Mouse (Mus musculus) Patski (cell line): ENCODE results near the gene Hfe2. TPM values are rescaled to one million over a fixed set of nuclear protein-coding genes. Genes with fewer than 3 reads are reported as not detected.

Experiments
- ATAC-seq: fragments of 100-300 bp; one replicate; pipeline ENCODE4 v1.8.0; 2021
- CTCF ChIA-PET: fragments of 350-600 bp; sonication (Branson Sonifier 250); formaldehyde crosslinking; loops from one replicate; lab custom pipeline; 2022; ENCODE audit warnings: inconsistent platforms; lab: Charles Lee
- POLR2A ChIA-PET: fragments of 350-600 bp; sonication (Branson Sonifier 250); formaldehyde crosslinking; loops from one replicate; lab custom pipeline; 2022; ENCODE audit warnings: antibody characterized with exemption, inconsistent platforms; lab: Charles Lee
- DNase-seq: peaks from one replicate; pipeline ENCODE4 v3.0.0-alpha.2; 2011; ENCODE audit warnings: low read depth, low spot score
- H3K27me3 ChIP-seq: fragments of 371-371 bp; one replicate; pipeline ENCODE4 v1.5.1; 2021
- CTCF ChIP-seq: fragments of 100-300 bp; IDR thresholded peaks from one replicate; pipeline ENCODE4 v1.5.1; 2021
- in situ Hi-C: fragments of 300-500 bp; cut with MboI; formaldehyde crosslinking; loops from 3 replicates; pipeline ENCODE4 v1.11.1; 2018; ENCODE audit warnings: low pct_unique_long_range_greater_than_20kb, mixed read lengths
- polyA plus RNA-seq: library from polyadenylated mRNA; unstranded; gene quantifications from one replicate; pipeline ENCODE4 v1.2.3, GENCODE M21; 2021

The Hfe2 gene
- polyA plus RNA-seq, 1 experiment from 2014 or later: not detected

DNA sequence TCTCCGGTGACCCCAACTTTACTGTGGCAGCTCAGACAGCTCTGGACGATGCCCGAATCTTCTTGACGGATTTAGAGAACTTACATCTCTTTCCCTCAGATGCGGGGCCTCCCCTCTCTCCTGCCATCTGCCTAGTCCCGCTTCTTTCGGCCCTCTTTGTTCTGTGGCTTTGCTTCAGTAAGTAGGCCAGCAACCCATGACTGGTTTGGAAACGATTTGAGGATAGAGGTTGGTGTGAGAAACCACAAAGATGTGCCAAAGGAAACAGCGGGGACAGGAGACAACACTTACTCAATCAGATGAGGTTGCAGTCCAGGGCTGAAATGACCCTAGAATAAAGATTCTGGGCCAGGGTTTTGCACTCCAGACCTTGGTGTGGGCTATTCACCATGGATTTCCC, 3.5 kb downstream of the Hfe2 start:
- ATAC-seq (no peak), DNase-seq (no peak)
- no peaks in the 10 kb centered on the region for H3K27me3 ChIP-seq
- ChIA-PET CTCF (interaction anchor here (0.7 to 3.9 kb wide), 3 partner anchors 13 to 108 kb away, joined by 3 to 13 read pairs (median 5); no protein-coding TSS in a partner anchor), POLR2A (no interaction called here)
- TF ChIP-seq CTCF: no peak
- in situ Hi-C loops: no loop called here

DNA sequence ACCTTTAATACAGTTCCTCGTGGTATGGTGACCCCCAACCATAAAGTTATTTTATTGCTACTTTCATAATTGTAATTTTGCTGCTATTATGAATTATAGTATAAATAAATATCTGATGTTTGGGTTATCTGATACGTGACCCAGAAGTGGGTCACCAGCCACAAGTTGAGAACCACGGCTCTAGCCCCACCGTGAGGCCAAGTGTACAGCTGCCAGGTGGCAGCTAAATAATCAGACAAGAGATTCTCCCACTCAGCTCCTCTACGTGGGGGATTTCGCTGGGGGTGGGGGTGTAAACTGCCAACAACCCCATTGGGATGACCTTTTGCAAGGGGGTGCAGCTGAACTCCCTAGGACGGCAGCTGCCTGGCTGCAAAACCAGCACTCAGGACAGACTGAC, 7.1 kb downstream of the Hfe2 start:
- ChIA-PET POLR2A (interaction anchor here (1.8 kb wide), 1 partner anchor 25 kb away, joined by 3 read pairs; no protein-coding TSS in a partner anchor), CTCF (interaction anchor here (0.8 to 2.6 kb wide), 7 partner anchors 9 to 112 kb away, joined by 3 to 9 read pairs (median 3); no protein-coding TSS in a partner anchor)
- no peak for TF ChIP-seq CTCF
- in situ Hi-C loops: no loop called here
- DNase-seq: no peak
- peaks cover 3% of the 10 kb centered on the region for H3K27me3 ChIP-seq
- ATAC-seq: no peak

DNA sequence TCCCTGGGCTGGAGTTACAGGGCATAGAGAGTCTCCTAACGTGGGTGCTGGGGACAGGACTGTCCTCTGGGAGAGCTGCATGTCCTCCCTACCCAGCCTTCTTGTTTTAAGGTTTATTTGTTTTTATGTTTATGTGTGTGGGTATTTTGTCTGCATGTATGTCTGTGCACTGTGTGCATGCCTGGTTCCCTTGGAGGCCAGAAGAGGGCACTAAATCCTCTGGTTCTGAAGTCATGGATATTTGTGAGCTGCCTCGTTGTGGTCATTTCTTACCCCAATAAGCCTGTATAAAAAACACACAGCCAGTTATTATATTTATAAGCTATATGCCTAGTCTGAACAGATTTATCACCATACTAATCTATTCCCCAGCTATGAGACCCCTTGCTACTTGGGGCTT, 9.3 kb downstream of the Hfe2 start:
- no peak for TF ChIP-seq CTCF
- POLR2A ChIA-PET: interaction anchor here (0.8 to 1.1 kb wide), 2 partner anchors 10 to 43 kb away, joined by 3 read pairs; partner anchors contain the start of gene Gm16253
- no peak for ATAC-seq
- no peak for DNase-seq
- CTCF ChIA-PET: interaction anchor here (1.6 to 1.7 kb wide), 3 partner anchors 10 to 27 kb away, joined by 5 to 6 read pairs (median 6); partner anchors contain the start of gene Hfe2
- in situ Hi-C loops: no loop called here
- H3K27me3 ChIP-seq: peaks cover 3% of the 10 kb centered on the region

DNA sequence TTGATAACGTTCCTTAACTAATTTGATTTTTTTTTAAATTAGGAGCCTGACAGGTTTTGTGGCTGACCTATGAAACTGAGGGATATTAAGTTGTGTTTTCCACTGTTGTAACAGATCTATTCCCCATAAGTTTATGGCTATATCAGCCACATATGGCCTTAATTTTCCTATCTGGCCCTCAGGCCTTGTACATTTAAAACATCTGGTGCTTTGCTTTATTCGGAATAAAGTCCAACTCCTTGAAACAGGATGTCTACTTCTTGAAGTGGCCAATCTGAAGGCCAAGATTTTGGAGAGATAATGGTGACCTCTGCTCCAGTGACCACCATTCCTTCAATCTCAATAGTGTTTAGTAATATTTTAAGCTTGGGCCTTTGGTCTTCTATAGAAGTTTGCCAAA, 14.3 kb downstream of the Hfe2 start:
- TF ChIP-seq CTCF: no peak
- DNase-seq (no peak), ATAC-seq (no peak)
- CTCF ChIA-PET: interaction anchor here (20.5 kb wide), 1 partner anchor 39 kb away, joined by 312 read pairs; the partner anchor contains the start of gene Gm16253
- in situ Hi-C loops: no loop called here
- POLR2A ChIA-PET: interaction anchor here (0.5 kb wide), 1 partner anchor 37 kb away, joined by 6 read pairs; no protein-coding TSS in a partner anchor
- H3K27me3 ChIP-seq: peaks cover 3% of the 10 kb centered on the region

DNA sequence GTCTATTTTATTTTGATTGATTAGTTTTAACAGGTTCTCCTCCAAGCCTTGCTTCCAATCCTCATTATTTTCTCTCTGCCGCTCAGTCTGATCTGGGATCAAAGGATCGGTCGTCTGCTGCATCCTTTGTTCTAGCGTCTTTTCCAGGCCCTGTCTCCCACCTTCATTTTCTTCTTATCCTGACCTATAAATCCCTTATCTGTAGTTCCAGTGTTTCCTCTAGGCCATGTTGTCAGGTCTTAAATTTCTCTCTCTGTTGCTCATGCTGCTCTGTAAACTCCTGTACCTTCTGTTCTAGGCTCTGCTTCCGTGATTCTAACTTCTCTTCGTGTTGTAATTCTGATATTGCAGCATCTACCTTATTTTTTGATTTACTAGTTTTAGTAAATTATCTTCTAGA, 15.8 kb downstream of the Hfe2 start:
- DNase-seq (no peak), ATAC-seq (no peak)
- in situ Hi-C loops: loop anchor here (5.0 kb wide), 3 partner anchors 42 to 167 kb away; partner anchors contain the start of gene Nudt17
- ChIA-PET POLR2A (no interaction called here), CTCF (interaction anchor here (0.9 to 20.5 kb wide), 9 partner anchors 8 to 155 kb away, joined by 4 to 312 read pairs (median 8); partner anchors contain the start of gene Gm16253)
- peaks cover 3% of the 10 kb centered on the region for H3K27me3 ChIP-seq
- TF ChIP-seq CTCF: no peak

DNA sequence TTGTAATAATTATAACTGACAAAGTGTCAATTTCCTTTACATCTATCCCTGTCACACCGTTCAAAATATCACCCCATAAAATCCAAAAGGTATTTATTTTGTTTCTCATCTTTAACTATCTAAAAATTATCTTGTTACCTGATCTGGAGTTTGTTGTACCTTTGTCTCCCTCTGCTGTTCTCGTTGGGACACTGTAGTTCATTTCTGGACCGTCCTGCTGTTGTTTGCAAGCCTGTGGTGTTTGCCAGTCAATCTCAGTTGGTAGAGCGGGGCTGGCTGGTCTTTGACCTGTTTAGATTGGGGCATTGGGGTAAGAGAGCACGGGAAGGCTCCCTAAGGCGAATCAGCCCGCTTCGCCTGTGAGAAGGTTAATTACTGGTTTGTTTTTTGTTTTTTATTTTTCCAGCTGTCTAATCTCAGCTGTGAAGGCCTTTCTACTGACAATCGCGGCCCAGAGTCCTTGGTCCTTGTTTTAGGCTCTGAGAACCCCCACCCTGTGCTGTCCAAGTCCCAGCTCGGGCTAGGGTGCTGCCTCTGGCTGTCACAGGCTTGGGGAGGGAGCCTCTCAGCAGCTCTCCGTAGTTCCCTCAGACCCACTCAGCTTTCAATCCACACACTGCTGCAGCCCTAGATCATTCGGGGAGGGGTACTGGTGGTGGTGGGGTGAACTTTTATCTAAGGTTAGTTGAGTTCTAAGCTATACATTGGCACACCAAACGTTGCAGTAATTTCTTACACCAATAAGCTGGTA, 16.5 kb downstream of the Hfe2 start:
- no peak for ATAC-seq
- TF ChIP-seq CTCF: peak; percentile 84
- ChIA-PET POLR2A (no interaction called here), CTCF (interaction anchor here (0.9 to 20.5 kb wide), 20 partner anchors 9 to 255 kb away, joined by 3 to 312 read pairs (median 5); partner anchors contain the start of genes Gm16253, Nudt17 and Polr3gl)
- in situ Hi-C loops: loop anchor here (5.0 kb wide), 3 partner anchors 41 to 166 kb away; partner anchors contain the start of gene Nudt17
- DNase-seq: no peak
- H3K27me3 ChIP-seq: peaks cover under 1% of the 10 kb centered on the region

DNA sequence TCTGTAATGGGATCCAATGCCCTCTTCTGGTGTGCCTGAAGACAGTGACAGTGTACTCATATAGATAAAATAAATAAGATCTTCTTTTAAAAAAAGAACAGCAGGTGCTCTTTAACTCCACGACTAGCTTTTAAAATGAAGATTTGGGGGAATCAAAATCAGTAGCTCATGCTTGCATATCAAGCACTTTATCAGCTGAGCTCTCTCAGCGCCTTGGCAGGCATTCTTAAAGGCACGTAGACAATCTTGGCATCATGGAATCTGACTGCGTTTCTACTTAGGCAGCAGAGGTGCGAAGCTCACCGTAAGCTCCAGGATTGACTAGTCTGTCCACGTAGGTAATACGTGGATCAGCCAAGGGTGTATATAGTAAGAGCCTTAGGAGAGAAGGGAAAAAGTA, 17.6 kb downstream of the Hfe2 start:
- H3K27me3 ChIP-seq: no peaks in the 10 kb centered on the region
- ChIA-PET POLR2A (interaction anchor here (0.6 to 0.8 kb wide), 2 partner anchors 37 to 362 kb away, joined by 3 to 5 read pairs; partner anchors contain the start of gene Gja5), CTCF (interaction anchor here (0.7 to 20.5 kb wide), 18 partner anchors 9 to 256 kb away, joined by 3 to 312 read pairs (median 5); partner anchors contain the start of genes Gm16253, Nudt17 and Polr3gl)
- DNase-seq (no peak), ATAC-seq (no peak)
- no peak for TF ChIP-seq CTCF
- in situ Hi-C loops: loop anchor here (5.0 kb wide), 3 partner anchors 40 to 165 kb away; partner anchors contain the start of gene Nudt17

DNA sequence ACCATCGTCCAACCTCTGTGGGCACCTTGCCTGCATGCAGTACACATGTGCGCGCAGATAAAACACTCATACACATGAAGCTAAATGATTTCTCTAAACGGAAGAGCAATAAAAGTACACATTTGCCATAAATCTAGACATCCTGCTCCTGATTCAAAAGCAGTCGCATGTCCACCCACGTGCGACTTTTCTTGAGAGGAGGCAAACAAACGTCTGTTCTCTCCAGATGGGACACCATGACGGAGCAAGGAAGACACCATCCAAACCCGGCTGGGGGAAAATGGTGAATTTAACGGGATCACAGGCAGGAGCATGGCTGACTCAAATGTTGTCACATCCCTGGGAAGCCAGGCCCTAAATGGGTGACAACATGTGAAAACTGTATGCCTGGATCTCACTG, 18.4 kb downstream of the Hfe2 start:
- TF ChIP-seq CTCF: no peak
- ChIA-PET CTCF (interaction anchor here (0.7 to 20.5 kb wide), 13 partner anchors 8 to 256 kb away, joined by 3 to 312 read pairs (median 8); partner anchors contain the start of genes Gm16253 and Hfe2), POLR2A (interaction anchor here (0.6 kb wide), 1 partner anchor 36 kb away, joined by 5 read pairs; no protein-coding TSS in a partner anchor)
- in situ Hi-C loops: loop anchor here (5.0 kb wide), 3 partner anchors 39 to 164 kb away; partner anchors contain the start of gene Nudt17
- ATAC-seq: no peak
- DNase-seq: no peak
- H3K27me3 ChIP-seq: no peaks in the 10 kb centered on the region

DNA sequence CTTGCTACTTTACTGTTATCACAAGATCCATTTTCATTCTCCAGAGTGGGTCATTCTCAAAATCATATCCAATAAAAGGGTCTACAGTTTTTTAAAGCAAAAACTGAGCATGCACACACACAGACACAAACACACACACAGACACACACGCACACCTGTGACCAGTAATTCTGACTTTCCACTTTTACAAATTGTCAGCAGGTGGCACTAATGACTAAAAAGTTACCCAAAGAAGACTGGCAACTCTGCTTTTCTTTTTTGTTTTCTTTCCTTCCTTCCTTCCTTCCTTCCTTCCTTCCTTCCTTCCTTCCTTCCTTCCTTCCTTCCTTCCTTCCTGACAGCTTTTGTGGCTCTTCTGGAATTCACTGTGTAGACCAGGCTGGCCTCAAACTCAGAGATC, 20.6 kb downstream of the Hfe2 start:
- in situ Hi-C loops: no loop called here
- peak; percentile 58 for TF ChIP-seq CTCF
- no peak for DNase-seq
- ATAC-seq: no peak
- POLR2A ChIA-PET: interaction anchor here (0.6 kb wide), 1 partner anchor 203 kb away, joined by 3 read pairs; no protein-coding TSS in a partner anchor
- no peaks in the 10 kb centered on the region for H3K27me3 ChIP-seq
- CTCF ChIA-PET: interaction anchor here (0.7 to 20.5 kb wide), 6 partner anchors 22 to 268 kb away, joined by 3 to 312 read pairs (median 8); partner anchors contain the start of genes Gm16253 and Hfe2

DNA sequence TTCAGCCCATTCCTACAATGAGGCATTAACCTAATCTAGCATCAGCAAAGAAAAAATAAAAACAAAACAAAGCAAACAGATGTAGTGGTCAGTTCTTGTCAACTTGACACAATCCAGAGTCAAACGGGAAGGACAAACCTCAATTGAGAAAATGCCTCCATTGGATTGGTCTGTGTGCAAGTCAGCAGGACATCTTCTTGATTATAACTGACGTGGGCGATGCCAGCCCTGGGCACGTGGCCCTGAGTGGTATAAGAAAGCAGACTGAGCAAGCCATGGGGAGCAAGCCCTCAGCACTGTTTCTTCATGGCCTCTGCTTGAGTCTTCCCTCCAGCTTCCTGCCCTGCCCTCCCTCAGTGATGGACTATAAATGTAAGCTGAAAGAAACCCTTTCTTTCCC, 21.9 kb downstream of the Hfe2 start:
- POLR2A ChIA-PET: interaction anchor here (0.8 kb wide), 1 partner anchor 14 kb away, joined by 3 read pairs; no protein-coding TSS in a partner anchor
- DNase-seq: no peak
- H3K27me3 ChIP-seq: no peaks in the 10 kb centered on the region
- ATAC-seq: no peak
- CTCF ChIA-PET: interaction anchor here (1.0 to 20.5 kb wide), 6 partner anchors 12 to 94 kb away, joined by 3 to 312 read pairs (median 6); partner anchors contain the start of gene Gm16253
- TF ChIP-seq CTCF: no peak
- in situ Hi-C loops: no loop called here
